Mouse (Mus musculus) Patski (cell line): ENCODE measurements around the gene Nav2. TPM values are rescaled to one million over a fixed set of nuclear protein-coding genes. Genes with fewer than 3 reads are reported as not detected.

ENCODE experiments used
- ATAC-seq: fragments of 100-300 bp; one replicate; pipeline ENCODE4 v1.8.0; 2021
- CTCF ChIA-PET: fragments of 350-600 bp; sonication (Branson Sonifier 250); formaldehyde crosslinking; loops from one replicate; lab custom pipeline; 2022; ENCODE audit warnings: inconsistent platforms; lab: Charles Lee
- POLR2A ChIA-PET: fragments of 350-600 bp; sonication (Branson Sonifier 250); formaldehyde crosslinking; loops from one replicate; lab custom pipeline; 2022; ENCODE audit warnings: antibody characterized with exemption, inconsistent platforms; lab: Charles Lee
- DNase-seq: peaks from one replicate; pipeline ENCODE4 v3.0.0-alpha.2; 2011; ENCODE audit warnings: low read depth, low spot score
- H3K27me3 ChIP-seq: fragments of 371-371 bp; one replicate; pipeline ENCODE4 v1.5.1; 2021
- CTCF ChIP-seq: fragments of 100-300 bp; IDR thresholded peaks from one replicate; pipeline ENCODE4 v1.5.1; 2021
- in situ Hi-C: fragments of 300-500 bp; cut with MboI; formaldehyde crosslinking; loops from 3 replicates; pipeline ENCODE4 v1.11.1; 2018; ENCODE audit warnings: low pct_unique_long_range_greater_than_20kb, mixed read lengths
- polyA plus RNA-seq: library from polyadenylated mRNA; unstranded; gene quantifications from one replicate; pipeline ENCODE4 v1.2.3, GENCODE M21; 2021

The Nav2 gene
- polyA plus RNA-seq, 1 experiment from 2014 or later: 13.3 TPM

- H3K27me3 ChIP-seq: peaks cover 10% of the 10 kb centered on the region
- no peak for TF ChIP-seq CTCF
- no peak for DNase-seq
- in situ Hi-C loops: no loop called here
- ChIA-PET CTCF (interaction anchor here (1.0 kb wide), 1 partner anchor 24 kb away, joined by 3 read pairs; no protein-coding TSS in a partner anchor), POLR2A (no interaction called here)
- peak; percentile 75 for ATAC-seq
These were observed 50.2 kb downstream of the Nav2 start for GRCm38 (mm10) chr7:48958528-48959315.

- TF ChIP-seq CTCF: no peak
- peaks cover 10% of the 10 kb centered on the region for H3K27me3 ChIP-seq
- DNase-seq (no peak), ATAC-seq (no peak)
- ChIA-PET POLR2A (no interaction called here), CTCF (no interaction called here)
- in situ Hi-C loops: no loop called here
These were observed 50.8 kb downstream of the Nav2 start for GRCm38 (mm10) chr7:48959316-48959661.

GRCm38 (mm10) chr7:48960152-48960551, 51.6 kb downstream of the Nav2 start:
- CTCF ChIA-PET: interaction anchor here (2.3 kb wide), 1 partner anchor 10 kb away, joined by 8 read pairs; no protein-coding TSS in a partner anchor

GRCm38 (mm10) chr7:48961501-48961900, 53.0 kb downstream of the Nav2 start:
- no peak for DNase-seq
- peaks cover 10% of the 10 kb centered on the region for H3K27me3 ChIP-seq
- POLR2A ChIA-PET: interaction anchor here (0.6 kb wide), 1 partner anchor 1809 kb away, joined by 3 read pairs; no protein-coding TSS in a partner anchor

More at GRCm38 (mm10) chr7:48960152-48960551, 51.6 kb downstream of the Nav2 start:
- ATAC-seq: no peak
- peaks cover 10% of the 10 kb centered on the region for H3K27me3 ChIP-seq
- DNase-seq: no peak
- in situ Hi-C loops: no loop called here
- POLR2A ChIA-PET: no interaction called here
- TF ChIP-seq CTCF: no peak

GRCm38 (mm10) chr7:48961935-48962334, 53.4 kb downstream of the Nav2 start:
- DNase-seq (no peak), ATAC-seq (no peak)
- in situ Hi-C loops: no loop called here
- POLR2A ChIA-PET: interaction anchor here (0.6 kb wide), 1 partner anchor 1808 kb away, joined by 3 read pairs; no protein-coding TSS in a partner anchor
- peaks cover 10% of the 10 kb centered on the region for H3K27me3 ChIP-seq
- CTCF ChIA-PET: interaction anchor here (2.3 kb wide), 1 partner anchor 8 kb away, joined by 8 read pairs; no protein-coding TSS in a partner anchor
- no peak for TF ChIP-seq CTCF

More at GRCm38 (mm10) chr7:48961501-48961900, 53.0 kb downstream of the Nav2 start:
- CTCF ChIA-PET: interaction anchor here (2.3 kb wide), 1 partner anchor 8 kb away, joined by 8 read pairs; no protein-coding TSS in a partner anchor
- in situ Hi-C loops: no loop called here
- no peak for TF ChIP-seq CTCF
- no peak for ATAC-seq

- DNase-seq (no peak), ATAC-seq (no peak)
- POLR2A ChIA-PET: no interaction called here
- TF ChIP-seq CTCF: no peak
- H3K27me3 ChIP-seq: peaks cover 10% of the 10 kb centered on the region
- in situ Hi-C loops: no loop called here
- CTCF ChIA-PET: interaction anchor here (1.0 kb wide), 1 partner anchor 107 kb away, joined by 3 read pairs; no protein-coding TSS in a partner anchor
These were observed 54.6 kb downstream of the Nav2 start for GRCm38 (mm10) chr7:48963112-48963511.

GRCm38 (mm10) chr7:48963554-48963953, 55.0 kb downstream of the Nav2 start:
- in situ Hi-C loops: no loop called here
- no peak for TF ChIP-seq CTCF
- no peak for DNase-seq
- no peak for ATAC-seq
- POLR2A ChIA-PET: no interaction called here
- CTCF ChIA-PET: interaction anchor here (1.0 kb wide), 1 partner anchor 107 kb away, joined by 3 read pairs; no protein-coding TSS in a partner anchor
- H3K27me3 ChIP-seq: peaks cover 10% of the 10 kb centered on the region

GRCm38 (mm10) chr7:48965796-48966512, 57.4 kb downstream of the Nav2 start:
- CTCF ChIA-PET: interaction anchor here (0.8 to 3.3 kb wide), 3 partner anchors 15 to 116 kb away, joined by 3 to 14 read pairs (median 3); no protein-coding TSS in a partner anchor
- in situ Hi-C loops: no loop called here
- DNase-seq (no peak), ATAC-seq (no peak)
- no peak for TF ChIP-seq CTCF
- H3K27me3 ChIP-seq: peaks cover 3% of the 10 kb centered on the region
- POLR2A ChIA-PET: interaction anchor here (0.6 to 0.9 kb wide), 2 partner anchors 12 to 57 kb away, joined by 3 to 4 read pairs; no protein-coding TSS in a partner anchor

- CTCF ChIA-PET: interaction anchor here (0.9 to 3.6 kb wide), 3 partner anchors 10 to 13 kb away, joined by 4 to 14 read pairs (median 7); no protein-coding TSS in a partner anchor
- DNase-seq (no peak), ATAC-seq (no peak)
- POLR2A ChIA-PET: no interaction called here
- in situ Hi-C loops: no loop called here
- no peak for TF ChIP-seq CTCF
- H3K27me3 ChIP-seq: no peaks in the 10 kb centered on the region
These were observed 72.5 kb downstream of the Nav2 start for GRCm38 (mm10) chr7:48981013-48981412.

- CTCF ChIA-PET: interaction anchor here (1.3 to 3.6 kb wide), 2 partner anchors 14 to 16 kb away, joined by 3 to 14 read pairs; no protein-coding TSS in a partner anchor
- DNase-seq (no peak), ATAC-seq (no peak)
- POLR2A ChIA-PET: interaction anchor here (0.7 kb wide), 1 partner anchor 10 kb away, joined by 3 read pairs; no protein-coding TSS in a partner anchor
- no peaks in the 10 kb centered on the region for H3K27me3 ChIP-seq
- no peak for TF ChIP-seq CTCF
- in situ Hi-C loops: no loop called here
These were observed 73.3 kb downstream of the Nav2 start for GRCm38 (mm10) chr7:48981814-48982213.
